Mouse (Mus musculus) testis, adult 2 months (tissue): ENCODE results near the gene Rln1.

Experiments used
- CTCF ChIP-seq: fragments of 200-500 bp; IDR thresholded peaks from 2 replicates; pipeline ENCODE4 v1.5.1; 2012; ENCODE audit warnings: low read depth, mild to moderate bottlenecking, inconsistent platforms, low read length, moderate library complexity; ENCODE audit not compliant: control insufficient read depth, insufficient read depth, insufficient replicate concordance
- POLR2A ChIP-seq: fragments of 200-500 bp; IDR thresholded peaks from 2 replicates; pipeline ENCODE4 v1.6.1; 2012; ENCODE audit warnings: low read depth, mild to moderate bottlenecking, inconsistent platforms, low read length, moderate library complexity; ENCODE audit not compliant: control insufficient read depth

- TF ChIP-seq POLR2A: no peak
- TF ChIP-seq CTCF: no peak
These were observed 10.4 kb upstream of the Rln1 start for GRCm38 (mm10) chr19:29344868-29345267.
